ENCODE assay signal across 29 mouse cellular contexts in genomic region chr4:149505261-149505967, GRCm38 (mm10). TPM values are rescaled to one million over a fixed set of nuclear protein-coding genes. Genes with fewer than 3 reads are reported as not detected.
DNase-seq lines count a peak whose midpoint lies in the region; ATAC-seq and TF ChIP-seq lines count a peak whose summit lies in the region.
"Had no signal": no experiment of that assay in that cellular context is flagged by ENCODE, and none has a peak within 500 bp of the region (broad histone marks: within the 10 kb centered on the region; RNA-seq: fewer than 3 reads in every experiment).

No protein-coding gene starts in this region.

- TF ChIP-seq CTCF in lung, embryonic 14.5 days (IDR thresholded peaks at IDR 0.05; ENCODE audit: low read depth) = no peak

- no peaks in the 10 kb centered on the region for H3K9me3 ChIP-seq in lung, embryonic 14.5 days (ENCODE audit: low read depth, low read length)
- H3K9me3 ChIP-seq in forebrain, embryonic 10.5 days = no peaks in the 10 kb centered on the region
- H3K9me3 ChIP-seq in forebrain, embryonic 14.5 days (replicated peaks; ENCODE audit: control insufficient read depth, low read length) = no peaks in the 10 kb centered on the region
- H3K9me3 ChIP-seq in limb, embryonic 12.5 days = no peaks in the 10 kb centered on the region
- H3K9me3 ChIP-seq: embryonic facial prominence, embryonic 13.5 days; hindbrain, embryonic 12.5 days; kidney, embryonic 15.5 days; midbrain, embryonic 13.5 days; neural tube, embryonic 13.5 days had no signal

- H3K4me2 ChIP-seq in lung, embryonic 14.5 days = no peak overlapping the region
- H3K4me2 ChIP-seq in forebrain, embryonic 14.5 days (ENCODE audit: low read length) = no peak overlapping the region
- H3K4me2 ChIP-seq in limb, embryonic 12.5 days = no peak overlapping the region
- H3K4me2 ChIP-seq: heart, embryonic 11.5 days; hindbrain, embryonic 12.5 days; kidney, embryonic 15.5 days; liver, embryonic 11.5 days; midbrain, embryonic 13.5 days; neural tube, embryonic 13.5 days had no signal

- no peaks in the 10 kb centered on the region for H3K27me3 ChIP-seq in lung, embryonic 14.5 days (ENCODE audit: insufficient read depth, low read length)
- 0 out of 2 replicates have a peak, but pooled peaks cover 7% of the 10 kb centered on the region for H3K27me3 ChIP-seq in forebrain, embryonic 10.5 days (ENCODE audit: poor library complexity, severe bottlenecking)
- no peaks in the 10 kb centered on the region for H3K27me3 ChIP-seq in forebrain, embryonic 14.5 days (replicated peaks; ENCODE audit: control insufficient read depth, insufficient read depth, low read length)
- H3K27me3 ChIP-seq in limb, embryonic 12.5 days = no peaks in the 10 kb centered on the region
- H3K27me3 ChIP-seq: embryonic facial prominence, embryonic 13.5 days; hindbrain, embryonic 12.5 days; kidney, embryonic 15.5 days; midbrain, embryonic 13.5 days; neural tube, embryonic 13.5 days had no signal

- WGBS in lung, embryonic 14.5 days = 63% methylated on average over 14 of the region's 15 CpGs
- 34% methylated on average over 15 of the region's 15 CpGs for WGBS in forebrain, embryonic 10.5 days
- 15% methylated on average over 14 of the region's 15 CpGs for WGBS in forebrain, embryonic 14.5 days
- 51% methylated on average over 15 of the region's 15 CpGs for WGBS in limb, embryonic 12.5 days

- no peak overlapping the region for H3K9ac ChIP-seq in lung, embryonic 14.5 days
- no peak overlapping the region for H3K9ac ChIP-seq in forebrain, embryonic 14.5 days (ENCODE audit: low read length)
- H3K9ac ChIP-seq in limb, embryonic 12.5 days (replicated peaks) = no peak overlapping the region
- H3K9ac ChIP-seq: embryonic facial prominence, embryonic 13.5 days; hindbrain, embryonic 12.5 days; kidney, embryonic 15.5 days; neural tube, embryonic 13.5 days had no signal

- DNase-seq in lung, embryonic 14.5 days = no peak
- no peak for DNase-seq in lung, postnatal 14 days
- peak; percentile 65 for DNase-seq in forebrain, embryonic 10.5 days (ENCODE audit: extremely low spot score, low spot score)
- DNase-seq in forebrain, embryonic 14.5 days (ENCODE audit: low spot score) = peak; percentile 78
- DNase-seq in gastrocnemius, postnatal 4 days (ENCODE audit: low spot score in 2 of 2) = no peak
- DNase-seq in ovary, postnatal 10 days (ENCODE audit: low spot score) = no peak
- DNase-seq: adrenal gland, postnatal 10 days; cerebellum, postnatal 10 days; gastrocnemius, postnatal 36 days; heart, postnatal 10 days; lung, adult 18-20 months; right cerebral cortex, postnatal 14 days; spleen, adult 18-20 months; thymus, postnatal 4 days had no signal

- H3K27ac ChIP-seq in lung, embryonic 14.5 days (ENCODE audit: low read depth) = peak overlapping the region; percentile 50
- peak overlapping the region; percentile 81; the same call in 1 of the 2 replicates for H3K27ac ChIP-seq in forebrain, embryonic 10.5 days
- H3K27ac ChIP-seq in forebrain, embryonic 14.5 days (ENCODE audit: low read depth, low read length) = no peak overlapping the region
- H3K27ac ChIP-seq in limb, embryonic 12.5 days = peak overlapping the region; percentile 66; the same call in 1 of the 2 replicates
- H3K27ac ChIP-seq: hindbrain, embryonic 12.5 days; kidney, embryonic 15.5 days; neural tube, embryonic 13.5 days had no signal

- no peak overlapping the region for H3K4me3 ChIP-seq in lung, embryonic 14.5 days (ENCODE audit: low read depth, low read length)
- no peak overlapping the region for H3K4me3 ChIP-seq in forebrain, embryonic 10.5 days
- H3K4me3 ChIP-seq in forebrain, embryonic 14.5 days (ENCODE audit: low read depth, low read length) = no peak overlapping the region
- H3K4me3 ChIP-seq in limb, embryonic 12.5 days (replicated peaks) = no peak overlapping the region
- H3K4me3 ChIP-seq: embryonic facial prominence, embryonic 13.5 days; hindbrain, embryonic 12.5 days; kidney, embryonic 15.5 days; midbrain, embryonic 13.5 days; neural tube, embryonic 13.5 days had no signal

- no peak for ATAC-seq in lung, embryonic 14.5 days (ENCODE audit: insufficient read depth)
- peak; percentile 74 for ATAC-seq in forebrain, embryonic 14.5 days
- ATAC-seq in limb, embryonic 12.5 days (ENCODE audit: insufficient number of reproducible peaks, insufficient read depth, low FRiP score, low TSS enrichment, low read depth) = peak; percentile 37; the same call in 1 of the 2 replicates
- no peak for ATAC-seq in CD4-positive, CD25-positive, alpha-beta regulatory T cell, adult 4 months
- ATAC-seq: activated CD4-positive, CD25-positive, alpha-beta regulatory T cell, adult 4 months; midbrain, embryonic 13.5 days had no signal

- no peaks in the 10 kb centered on the region for H3K4me1 ChIP-seq in lung, embryonic 14.5 days (ENCODE audit: insufficient read depth)
- peaks cover 22% of the 10 kb centered on the region for H3K4me1 ChIP-seq in forebrain, embryonic 10.5 days
- H3K4me1 ChIP-seq in forebrain, embryonic 14.5 days (ENCODE audit: control insufficient read depth, insufficient read depth, low read length) = 0 out of 2 replicates have a peak, but pooled peaks cover 6% of the 10 kb centered on the region
- peaks cover 10% of the 10 kb centered on the region for H3K4me1 ChIP-seq in limb, embryonic 12.5 days (replicated peaks)
- H3K4me1 ChIP-seq: hindbrain, embryonic 12.5 days; kidney, embryonic 15.5 days had no signal

- peaks cover 18% of the 10 kb centered on the region for H3K36me3 ChIP-seq in lung, embryonic 14.5 days (ENCODE audit: insufficient read depth)
- H3K36me3 ChIP-seq in forebrain, embryonic 10.5 days (replicated peaks) = peaks cover 27% of the 10 kb centered on the region
- H3K36me3 ChIP-seq in forebrain, embryonic 14.5 days (ENCODE audit: control insufficient read depth, insufficient read depth, low read length) = peaks cover 7% of the 10 kb centered on the region; the same call in 1 of the 2 replicates
- H3K36me3 ChIP-seq in limb, embryonic 12.5 days = peaks cover 21% of the 10 kb centered on the region

RNA-seq across cellular contexts. Expression of gene Ctnnbip1, which starts 12.6 kb away (rescaled TPM):
- 65.3 and 65.4 TPM in 2 replicates for polyA plus RNA-seq in lung, embryonic 14.5 days (2014; fragmentation: Nextera tagmentation; extraction: Ambion mirVana)
- 53.6 and 59.6 TPM in 2 replicates for polyA plus RNA-seq in forebrain, embryonic 10.5 days (2016; fragmentation: Nextera tagmentation; extraction: Ambion mirVana)
- polyA plus RNA-seq in forebrain, embryonic 14.5 days (2014; fragmentation: Nextera tagmentation; extraction: Ambion mirVana) = 95.2 and 99.1 TPM in 2 replicates
- polyA plus RNA-seq in limb, embryonic 12.5 days (2016; fragmentation: Nextera tagmentation; extraction: Ambion mirVana) = 92.3 and 94.8 TPM in 2 replicates
- total RNA-seq in gastrocnemius, postnatal 4 days (2021) = 100 to 1,000 TPM in 1 of 2 experiments, 10 to 100 TPM in 1; 93.5 to 100 TPM
- under 1 TPM; 0.35 to 0.39 TPM for polyA plus RNA-seq in CD4-positive, CD25-positive, alpha-beta regulatory T cell, adult 4 months (2017; shearing (Covaris generic))

RNA-seq across cellular contexts. Expression of gene Lzic, which starts 20.4 kb away (rescaled TPM):
- 51.1 and 52.8 TPM in 2 replicates for polyA plus RNA-seq in lung, embryonic 14.5 days (2014; fragmentation: Nextera tagmentation; extraction: Ambion mirVana)
- polyA plus RNA-seq in forebrain, embryonic 10.5 days (2016; fragmentation: Nextera tagmentation; extraction: Ambion mirVana) = 51.8 and 55.2 TPM in 2 replicates
- polyA plus RNA-seq in forebrain, embryonic 14.5 days (2014; fragmentation: Nextera tagmentation; extraction: Ambion mirVana) = 62.6 and 63.0 TPM in 2 replicates
- polyA plus RNA-seq in limb, embryonic 12.5 days (2016; fragmentation: Nextera tagmentation; extraction: Ambion mirVana) = 58.1 and 62.3 TPM in 2 replicates
- total RNA-seq in gastrocnemius, postnatal 4 days (2021) = 10 to 100 TPM; 25.0 to 27.6 TPM
- 10 to 100 TPM; 29.0 to 43.3 TPM for polyA plus RNA-seq in CD4-positive, CD25-positive, alpha-beta regulatory T cell, adult 4 months (2017; shearing (Covaris generic))

RNA-seq across cellular contexts. Expression of gene Nmnat1, which starts 20.4 kb away (rescaled TPM):
- polyA plus RNA-seq in lung, embryonic 14.5 days (2014; fragmentation: Nextera tagmentation; extraction: Ambion mirVana) = 12.0 and 12.5 TPM in 2 replicates
- 17.9 and 18.4 TPM in 2 replicates for polyA plus RNA-seq in forebrain, embryonic 10.5 days (2016; fragmentation: Nextera tagmentation; extraction: Ambion mirVana)
- 9.4 and 11.8 TPM in 2 replicates for polyA plus RNA-seq in forebrain, embryonic 14.5 days (2014; fragmentation: Nextera tagmentation; extraction: Ambion mirVana)
- 10.9 and 11.0 TPM in 2 replicates for polyA plus RNA-seq in limb, embryonic 12.5 days (2016; fragmentation: Nextera tagmentation; extraction: Ambion mirVana)
- 10 to 100 TPM; 12.9 to 13.0 TPM for total RNA-seq in gastrocnemius, postnatal 4 days (2021)
- 1 to 10 TPM; 7.3 to 8.2 TPM for polyA plus RNA-seq in CD4-positive, CD25-positive, alpha-beta regulatory T cell, adult 4 months (2017; shearing (Covaris generic))

RNA-seq across cellular contexts. Expression of gene Tmem274, which starts 28.2 kb away (rescaled TPM):
- polyA plus RNA-seq in lung, embryonic 14.5 days (2014; fragmentation: Nextera tagmentation; extraction: Ambion mirVana) = 0.32 TPM in 1 of 2 replicates, not detected in the other
- polyA plus RNA-seq in forebrain, embryonic 10.5 days (2016; fragmentation: Nextera tagmentation; extraction: Ambion mirVana) = 0.50 and 0.63 TPM in 2 replicates
- polyA plus RNA-seq in forebrain, embryonic 14.5 days (2014; fragmentation: Nextera tagmentation; extraction: Ambion mirVana) = not detected in 2 replicates
- 0.36 and 0.50 TPM in 2 replicates for polyA plus RNA-seq in limb, embryonic 12.5 days (2016; fragmentation: Nextera tagmentation; extraction: Ambion mirVana)
- total RNA-seq in gastrocnemius, postnatal 4 days (2021) = not detected
- under 1 TPM in 1 of 2 experiments, not detected in 1; 0.73 TPM for polyA plus RNA-seq in CD4-positive, CD25-positive, alpha-beta regulatory T cell, adult 4 months (2017; shearing (Covaris generic))
- total RNA-seq: adrenal gland, postnatal 10 days; gastrocnemius, postnatal 36 days; heart, postnatal 10 days; left cerebral cortex, postnatal 25 days; megakaryocyte progenitor cell, adult 5-6 weeks had no signal
- polyA plus RNA-seq: heart, embryonic 11.5 days; intestine, embryonic 14.5 days; large intestine, adult 2 months; liver, embryonic 11.5 days; neural tube, embryonic 13.5 days; stomach, embryonic 14.5 days had no signal

RNA-seq across cellular contexts. Expression of gene Rbp7, which starts 50.6 kb away (rescaled TPM):
- 1.4 and 1.7 TPM in 2 replicates for polyA plus RNA-seq in lung, embryonic 14.5 days (2014; fragmentation: Nextera tagmentation; extraction: Ambion mirVana)
- not detected in 2 replicates for polyA plus RNA-seq in forebrain, embryonic 10.5 days (2016; fragmentation: Nextera tagmentation; extraction: Ambion mirVana)
- not detected in 2 replicates for polyA plus RNA-seq in forebrain, embryonic 14.5 days (2014; fragmentation: Nextera tagmentation; extraction: Ambion mirVana)
- polyA plus RNA-seq in limb, embryonic 12.5 days (2016; fragmentation: Nextera tagmentation; extraction: Ambion mirVana) = not detected in 2 replicates
- 10 to 100 TPM; 11.0 to 13.5 TPM for total RNA-seq in gastrocnemius, postnatal 4 days (2021)
- not detected for polyA plus RNA-seq in CD4-positive, CD25-positive, alpha-beta regulatory T cell, adult 4 months (2017; shearing (Covaris generic))
- total RNA-seq: left cerebral cortex, postnatal 25 days; megakaryocyte progenitor cell, adult 5-6 weeks had no signal
- polyA plus RNA-seq: activated CD4-positive, CD25-positive, alpha-beta regulatory T cell, adult 4 months; embryonic facial prominence, embryonic 13.5 days; hindbrain, embryonic 12.5 days; liver, embryonic 11.5 days; midbrain, embryonic 13.5 days; neural tube, embryonic 13.5 days had no signal

Comparison
In these comparisons a context has a peak if more than half of its experiments do, and no peak if none do; other contexts are left out.
1. ATAC-seq: peak in forebrain, embryonic 14.5 days (single experiment) and limb, embryonic 12.5 days (single experiment); none in lung, embryonic 14.5 days (single experiment) and CD4-positive, CD25-positive, alpha-beta regulatory T cell, adult 4 months (single experiment).
2. DNase-seq: peak in forebrain, embryonic 10.5 days (single experiment) and forebrain, embryonic 14.5 days (single experiment); none in lung, embryonic 14.5 days (single experiment), lung, postnatal 14 days (single experiment), gastrocnemius, postnatal 4 days (0 of 2) and ovary, postnatal 10 days (single experiment).
3. RNA of gene Ctnnbip1, which starts 12.6 kb away (polyA plus RNA-seq): 95.2 to 99.1 TPM in forebrain, embryonic 14.5 days, 92.3 to 94.8 TPM in limb, embryonic 12.5 days, 65.3 to 65.4 TPM in lung, embryonic 14.5 days and 53.6 to 59.6 TPM in forebrain, embryonic 10.5 days; 0.35 to 0.39 TPM in CD4-positive, CD25-positive, alpha-beta regulatory T cell, adult 4 months; every median in the first group is over 10 times any median in the second.